Mouse (Mus musculus): Measurements from ENCODE around the gene Htr5b.

DNA sequence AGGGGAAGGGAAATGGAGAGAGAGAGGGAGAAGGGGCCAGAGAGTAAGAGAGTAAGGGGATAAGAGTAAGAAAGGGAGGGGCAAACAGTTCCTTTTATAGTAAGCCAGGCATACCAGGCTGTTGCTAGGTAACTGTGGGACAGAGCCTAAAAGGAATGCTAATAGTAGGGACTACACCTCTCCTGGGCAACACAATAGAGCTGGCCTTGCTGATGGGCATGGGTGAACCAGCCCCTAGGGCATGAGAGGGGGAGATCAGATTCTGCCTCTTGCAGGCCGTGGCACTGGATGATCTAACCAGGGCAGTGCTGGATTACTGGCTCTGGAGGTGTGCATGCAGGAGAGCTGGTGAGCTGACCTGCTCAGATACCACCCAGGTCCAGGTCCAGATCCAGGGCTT lies 49.2 kb upstream of the Htr5b start:
- TF ChIP-seq GATA1 (IDR thresholded peaks at IDR 0.05; ENCODE audit: low read length) (no peak), TAL1 (IDR thresholded peaks at IDR 0.05; ENCODE audit: low read length) (no peak)
